Mouse (Mus musculus) urinary bladder, postnatal 25 days (tissue): ENCODE data around the gene U2af1.
"Not testable (repeated sequence)": the region's sequence is repeated elsewhere in the genome, so short reads cannot be mapped to it uniquely, and the experiment has no call there.

Experiments
- DNase-seq: peaks from one replicate; pipeline ENCODE4 v3.0.0; 2022; ENCODE audit warnings: low spot score

U2af1 gene

GRCm38 (mm10) chr17:31658468-31659185, at the start of gene U2af1:
Gene U2af1 (minus strand): TSS chr17:31658892.
- peak; percentile 99 for DNase-seq

GRCm38 (mm10) chr17:31705271-31706020, 46.8 kb upstream of the U2af1 start:
- no peak for DNase-seq

GRCm38 (mm10) chr17:31703276-31703980, 44.7 kb upstream of the U2af1 start:
- DNase-seq: no peak

GRCm38 (mm10) chr17:31698347-31698746, 39.7 kb upstream of the U2af1 start:
- no peak for DNase-seq

- DNase-seq: not testable (repeated sequence)
Measured at GRCm38 (mm10) chr17:31695356-31695755, 36.7 kb upstream of the U2af1 start.

GRCm38 (mm10) chr17:31694949-31695348, 36.3 kb upstream of the U2af1 start:
- no peak for DNase-seq

GRCm38 (mm10) chr17:31694023-31694376, 35.3 kb upstream of the U2af1 start:
- no peak for DNase-seq

GRCm38 (mm10) chr17:31693330-31694022, 34.8 kb upstream of the U2af1 start:
- peak; percentile 80 for DNase-seq

- no peak for DNase-seq
Measured at GRCm38 (mm10) chr17:31692918-31693317, 34.2 kb upstream of the U2af1 start.

GRCm38 (mm10) chr17:31689606-31690005, 30.9 kb upstream of the U2af1 start:
- DNase-seq: no peak

- no peak for DNase-seq
Measured at GRCm38 (mm10) chr17:31688112-31688511, 29.4 kb upstream of the U2af1 start.

GRCm38 (mm10) chr17:31686225-31686564, 27.5 kb upstream of the U2af1 start:
- DNase-seq: no peak

- peak; percentile 77 for DNase-seq
Measured at GRCm38 (mm10) chr17:31685514-31686224, 27.0 kb upstream of the U2af1 start.

GRCm38 (mm10) chr17:31680450-31680849, 21.8 kb upstream of the U2af1 start:
- DNase-seq: no peak

GRCm38 (mm10) chr17:31677507-31677906, 18.8 kb upstream of the U2af1 start, which contains the start of gene Cryaa:
Gene Cryaa (plus strand): TSS chr17:31677807.
- no peak for DNase-seq

GRCm38 (mm10) chr17:31674426-31674825, 15.7 kb upstream of the U2af1 start:
- no peak for DNase-seq

- no peak for DNase-seq
Measured at GRCm38 (mm10) chr17:31672279-31672678, 13.6 kb upstream of the U2af1 start.

GRCm38 (mm10) chr17:31671698-31672097, 13.0 kb upstream of the U2af1 start:
- no peak for DNase-seq

GRCm38 (mm10) chr17:31670163-31670562, 11.5 kb upstream of the U2af1 start:
- DNase-seq: no peak

- DNase-seq: no peak
Measured at GRCm38 (mm10) chr17:31668306-31668705, 9.6 kb upstream of the U2af1 start.

GRCm38 (mm10) chr17:31664760-31665159, 6.1 kb upstream of the U2af1 start:
- DNase-seq: peak; percentile 74

GRCm38 (mm10) chr17:31662855-31663254, 4.2 kb upstream of the U2af1 start:
- DNase-seq: no peak
